Mouse (Mus musculus): Measurements from ENCODE around the gene Rpap1. TPM values are rescaled to one million over a fixed set of nuclear protein-coding genes. Genes with fewer than 3 reads are reported as not detected.

The Rpap1 gene
- polyA plus RNA-seq (2012; ENCODE audit: low replicate concordance): 14.8 and 28.4 TPM in 2 replicates

GRCm38 (mm10) chr2:119787206-119787883 lies at the start of gene Rpap1:
Gene Rpap1, minus strand, starts transcription at chr2:119787537.

GRCm38 (mm10) chr2:119797279-119797783 lies 10.0 kb upstream of the Rpap1 start, which contains the start of gene Tyro3:
Gene Tyro3, plus strand, starts transcription at chr2:119797733.

DNA sequence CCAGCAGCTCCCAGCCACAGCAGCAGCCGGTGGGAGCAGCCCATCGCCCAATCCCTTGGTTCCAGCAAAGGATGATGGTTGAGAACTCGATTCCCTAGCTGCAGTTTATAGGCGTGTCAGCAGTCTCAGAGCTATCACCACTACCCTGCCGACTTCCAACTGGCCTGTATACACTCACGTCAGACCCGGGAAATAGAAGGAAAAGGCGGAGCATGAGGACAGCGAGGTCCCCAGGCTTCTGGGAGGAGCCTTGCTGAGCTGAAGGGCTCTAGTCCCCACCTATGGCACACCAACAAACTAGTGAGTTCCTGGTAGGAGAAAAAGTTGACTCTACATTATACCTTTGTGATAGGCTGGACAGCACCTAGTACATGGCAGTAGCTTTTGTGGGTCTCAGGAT lies 27.1 kb downstream of the Rpap1 start, which contains the start of gene Ltk:
Ltk (minus strand) TSS at position 181 of the 400 bp plus-strand sequence.

GRCm38 (mm10) chr2:119741581-119742411 lies 45.5 kb downstream of the Rpap1 start, which contains the start of gene Itpka:
Gene Itpka, plus strand, starts transcription at chr2:119742337.

Other genes with a start within 250 kb of the Rpap1 start
- gene Exd1, start 239.9 kb downstream of the Rpap1 start, polyA plus RNA-seq (2012; ENCODE audit: low replicate concordance): 0.13 and 0.29 TPM in 2 replicates
- gene Chp1, start 239.8 kb downstream of the Rpap1 start, polyA plus RNA-seq (2012; ENCODE audit: low replicate concordance): 15.1 and 19.1 TPM in 2 replicates
- 0.36 and 2.3 TPM in 2 replicates for gene Nusap1, start 169.2 kb downstream of the Rpap1 start, polyA plus RNA-seq (2012; ENCODE audit: low replicate concordance)
- gene Oip5, start 169.1 kb downstream of the Rpap1 start, polyA plus RNA-seq (2012; ENCODE audit: low replicate concordance): 1.5 and 7.0 TPM in 2 replicates
- 2.4 and 3.9 TPM in 2 replicates for gene Ndufaf1, start 124.7 kb downstream of the Rpap1 start, polyA plus RNA-seq (2012; ENCODE audit: low replicate concordance)
- 27.6 and 49.7 TPM in 2 replicates for gene Rtf1, start 112.5 kb downstream of the Rpap1 start, polyA plus RNA-seq (2012; ENCODE audit: low replicate concordance)
- gene Itpka, start 45.2 kb downstream of the Rpap1 start, polyA plus RNA-seq (2012; ENCODE audit: low replicate concordance): 0.38 and 0.68 TPM in 2 replicates
- 6.9 and 10.2 TPM in 2 replicates for gene Ltk, start 27.1 kb downstream of the Rpap1 start, polyA plus RNA-seq (2012; ENCODE audit: low replicate concordance)
- 1.5 TPM in 2 replicates for gene Tyro3, start 10.2 kb upstream of the Rpap1 start, polyA plus RNA-seq (2012; ENCODE audit: low replicate concordance)
- gene Mga, start 109.7 kb upstream of the Rpap1 start, polyA plus RNA-seq (2012; ENCODE audit: low replicate concordance): 3.7 and 5.3 TPM in 2 replicates
- gene Mapkbp1, start 185.2 kb upstream of the Rpap1 start, polyA plus RNA-seq (2012; ENCODE audit: low replicate concordance): 5.8 and 6.0 TPM in 2 replicates
- 7.2 and 11.4 TPM in 2 replicates for gene Jmjd7, start 239.9 kb upstream of the Rpap1 start, polyA plus RNA-seq (2012; ENCODE audit: low replicate concordance)
- gene Gm28042, start 240.0 kb upstream of the Rpap1 start, polyA plus RNA-seq (2012; ENCODE audit: low replicate concordance): 2.1 and 3.3 TPM in 2 replicates
- 11.6 and 19.0 TPM in 2 replicates for gene Pla2g4b, start 245.9 kb upstream of the Rpap1 start, polyA plus RNA-seq (2012; ENCODE audit: low replicate concordance)

Measured in hematopoietic multipotent progenitor cell, adult 10-12 weeks (in vitro differentiated cells).